Mouse (Mus musculus): ENCODE results near the gene 4930519P11Rik. TPM values are rescaled to one million over a fixed set of nuclear protein-coding genes. Genes with fewer than 3 reads are reported as not detected.

Gene 4930519P11Rik
- total RNA-seq, 2 experiments from 2014 or later, result not detected

GRCm38 (mm10) chr2:154633876-154634644, 20.8 kb upstream of the 4930519P11Rik start:
- no peak for DNase-seq (ENCODE audit: low spot score in 2 of 2)
- intact Hi-C loops (cut with DNase I), result no loop called here

DNA sequence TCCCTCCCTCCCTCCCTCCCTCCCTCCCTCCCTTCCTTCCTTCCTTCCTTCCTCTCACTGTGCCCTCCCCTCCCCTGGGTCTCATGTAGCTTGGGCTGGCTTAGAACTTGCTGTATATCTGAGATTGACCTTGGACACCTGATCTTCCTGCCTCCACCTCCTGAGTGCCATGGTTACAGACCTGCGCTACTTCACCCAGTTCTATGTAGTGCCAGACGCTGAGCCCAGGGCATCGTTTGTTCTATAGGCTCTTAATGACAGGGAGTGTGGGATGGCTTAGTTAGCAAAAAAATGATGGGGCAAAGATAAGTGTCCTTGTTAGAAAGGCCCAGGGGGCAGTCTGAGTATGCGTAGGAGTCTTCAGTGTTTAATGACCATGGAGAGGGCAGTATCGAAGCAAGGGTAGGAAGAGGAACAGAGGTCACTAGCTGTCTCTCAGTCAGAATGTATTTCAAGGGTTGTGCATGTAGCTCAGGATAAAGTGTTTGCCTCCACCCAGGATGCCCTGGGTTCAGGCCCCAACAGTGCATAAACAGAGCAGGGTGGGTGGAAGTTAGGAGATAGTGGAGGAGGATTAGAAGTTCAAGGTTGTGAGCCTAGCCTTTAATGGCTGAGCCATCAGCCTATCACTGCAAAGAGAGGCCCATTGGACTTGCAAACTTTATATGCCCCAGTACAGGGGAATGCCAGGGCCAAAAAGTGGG, 20.0 kb upstream of the 4930519P11Rik start:
- intact Hi-C loops (cut with DNase I), result no loop called here
- DNase-seq (ENCODE audit: low spot score in 2 of 2), result no peak

- intact Hi-C loops (cut with DNase I), result no loop called here
- no peak for DNase-seq (ENCODE audit: low spot score in 2 of 2)
Measured at GRCm38 (mm10) chr2:154632203-154632780, 19.1 kb upstream of the 4930519P11Rik start.

DNA sequence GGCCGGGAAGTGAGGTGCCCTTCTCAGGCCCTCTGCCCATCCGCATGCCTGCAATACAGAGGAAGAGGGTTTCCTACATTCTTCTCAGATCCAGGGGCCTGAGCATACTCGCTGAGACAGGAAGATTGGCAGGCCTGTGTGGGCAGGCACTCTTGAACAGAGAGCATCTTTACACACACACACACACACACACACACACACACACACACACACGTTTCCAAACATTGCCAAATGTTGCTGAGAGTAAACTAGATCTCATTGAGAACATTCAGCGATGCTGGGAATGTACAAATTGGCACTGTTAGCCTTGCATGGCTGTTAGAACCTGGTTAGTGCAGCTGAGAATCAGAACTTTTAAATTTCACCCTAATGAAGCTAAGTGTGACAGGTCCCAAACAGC, 17.3 kb upstream of the 4930519P11Rik start:
- intact Hi-C loops (cut with DNase I), result no loop called here
- DNase-seq (ENCODE audit: low spot score in 2 of 2), result peak; percentile 20 to 40

- intact Hi-C loops (cut with DNase I), result no loop called here
- no peak for DNase-seq (ENCODE audit: low spot score in 2 of 2)
Measured at GRCm38 (mm10) chr2:154624137-154624536, 10.9 kb upstream of the 4930519P11Rik start.

DNA sequence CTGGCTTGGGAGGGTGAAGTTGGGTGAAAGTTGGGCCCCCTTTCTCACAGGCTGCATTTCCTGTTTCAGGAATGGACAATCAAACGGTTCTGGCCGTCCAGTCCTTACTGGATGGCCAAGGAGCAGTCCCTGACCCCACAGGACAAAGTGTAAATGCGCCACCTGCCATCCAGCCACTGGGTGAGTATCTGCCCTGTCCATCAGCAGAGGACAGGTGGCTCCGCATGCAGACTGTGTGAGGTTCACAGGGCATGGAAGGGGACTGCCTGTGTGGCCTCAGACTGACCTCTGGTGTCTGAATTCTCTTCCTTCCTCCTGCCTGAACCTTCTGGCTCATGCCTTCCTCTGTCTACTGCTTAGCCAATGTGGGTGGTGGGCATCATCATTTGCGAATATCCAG, 8.4 kb upstream of the 4930519P11Rik start:
- no peak for DNase-seq (ENCODE audit: low spot score in 2 of 2)
- intact Hi-C loops (cut with DNase I), result no loop called here

DNA sequence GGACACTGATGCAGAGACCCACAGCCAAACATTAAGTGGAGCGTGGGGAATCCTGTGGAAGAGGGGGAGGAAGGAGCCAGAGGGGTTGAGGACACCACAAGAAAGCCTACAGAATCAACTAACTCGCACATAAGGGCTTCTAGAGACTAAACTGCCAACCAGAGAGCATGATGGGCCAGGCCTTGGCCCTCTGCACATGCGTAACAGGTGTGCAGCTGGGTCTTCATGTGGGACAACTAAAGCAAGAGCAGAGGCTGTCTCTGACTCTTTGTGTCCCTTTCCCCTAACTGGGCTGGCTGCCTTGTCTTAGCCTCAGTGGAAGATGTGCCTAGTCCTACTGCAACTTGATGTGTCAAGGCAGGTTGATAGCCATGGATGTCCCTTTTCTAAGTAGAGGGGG, 3.8 kb upstream of the 4930519P11Rik start:
- intact Hi-C loops (cut with DNase I), result no loop called here

GRCm38 (mm10) chr2:154615674-154616073, 2.4 kb upstream of the 4930519P11Rik start:
- DNase-seq (ENCODE audit: low spot score in 2 of 2), result no peak
- intact Hi-C loops (cut with DNase I), result no loop called here

More for the DNA sequence above, 3.8 kb upstream of the 4930519P11Rik start:
- DNase-seq (ENCODE audit: low spot score in 2 of 2), result no peak

DNA sequence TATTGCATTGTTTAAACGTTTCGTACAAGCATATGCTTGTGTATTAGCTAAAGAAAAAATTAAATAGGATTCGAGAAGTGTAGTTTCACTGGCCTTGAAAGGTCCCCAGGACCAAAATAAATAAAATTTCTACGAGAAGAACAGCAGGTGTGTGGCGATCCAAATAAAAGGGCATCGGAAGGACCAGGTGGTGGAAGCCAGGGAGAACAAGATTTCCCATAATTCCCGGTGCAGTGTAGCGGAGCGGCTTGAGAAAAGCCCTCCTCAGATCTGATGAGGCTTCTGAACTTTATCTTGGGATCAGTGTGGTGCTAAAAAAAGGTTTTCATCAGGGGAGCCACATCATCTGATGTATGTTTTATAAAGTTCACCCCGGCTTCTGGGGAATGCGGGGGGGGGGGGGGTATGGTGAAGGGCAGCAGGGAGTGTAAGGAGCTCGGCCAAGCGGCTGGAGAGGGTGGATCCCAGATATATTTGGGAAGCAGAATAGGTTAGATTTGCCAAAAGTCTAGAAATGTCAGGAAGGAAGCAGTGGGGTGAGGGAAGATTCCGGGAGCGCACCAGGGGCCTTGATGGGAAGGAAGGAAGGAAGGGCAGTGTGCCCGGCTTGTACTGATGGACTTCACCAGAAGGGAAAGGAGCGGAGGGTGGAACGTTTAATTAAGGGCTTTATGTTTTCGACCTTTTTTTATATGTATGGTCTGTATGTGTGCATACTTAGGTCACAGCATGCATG, 1.8 kb upstream of the 4930519P11Rik start:
- intact Hi-C loops (cut with DNase I), result loop anchor here (5.0 kb wide), 1 partner anchor 58 kb away; the partner anchor contains the start of gene Necab3
- no peak for DNase-seq (ENCODE audit: low spot score in 2 of 2)

- intact Hi-C loops (cut with DNase I), result no loop called here
- no peak for DNase-seq (ENCODE audit: low spot score in 2 of 2)
Measured at GRCm38 (mm10) chr2:154609050-154609767, 4.0 kb downstream of the 4930519P11Rik start.

DNA sequence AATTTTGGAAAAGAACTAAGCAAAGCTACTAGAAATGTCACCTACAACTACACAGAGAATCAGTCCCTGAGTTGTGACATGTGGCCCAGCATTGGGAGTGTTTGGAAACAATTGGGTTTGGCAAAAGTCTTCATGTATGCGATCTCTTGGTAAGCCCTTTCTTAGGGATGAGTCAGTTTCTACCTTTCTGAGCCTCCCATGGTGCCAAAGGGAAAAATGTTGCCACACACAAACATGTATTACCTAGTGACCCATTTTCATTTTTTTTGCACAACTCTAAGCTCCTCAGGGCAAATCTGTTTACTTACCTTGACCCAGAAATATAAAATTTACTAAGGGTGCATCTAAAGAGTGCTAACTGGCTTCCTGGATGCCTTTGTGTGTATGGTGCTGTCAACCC, 6.3 kb downstream of the 4930519P11Rik start:
- intact Hi-C loops (cut with DNase I), result no loop called here

GRCm38 (mm10) chr2:154604156-154604555, 9.1 kb downstream of the 4930519P11Rik start:
- DNase-seq (ENCODE audit: low spot score in 2 of 2), result no peak
- intact Hi-C loops (cut with DNase I), result no loop called here

More for the DNA sequence above, 6.3 kb downstream of the 4930519P11Rik start:
- no peak for DNase-seq (ENCODE audit: low spot score in 2 of 2)

GRCm38 (mm10) chr2:154603638-154604153, 9.5 kb downstream of the 4930519P11Rik start, which contains the start of gene Pxmp4:
Pxmp4 (minus strand) TSS chr2:154603708.
- peak; percentile 100 for DNase-seq (ENCODE audit: low spot score in 2 of 2)

GRCm38 (mm10) chr2:154603007-154603637, 10.1 kb downstream of the 4930519P11Rik start:
- no peak for DNase-seq (ENCODE audit: low spot score in 2 of 2)
- intact Hi-C loops (cut with DNase I), result no loop called here

More at GRCm38 (mm10) chr2:154603638-154604153, 9.5 kb downstream of the 4930519P11Rik start, which contains the start of gene Pxmp4:
- intact Hi-C loops (cut with DNase I), result no loop called here

DNA sequence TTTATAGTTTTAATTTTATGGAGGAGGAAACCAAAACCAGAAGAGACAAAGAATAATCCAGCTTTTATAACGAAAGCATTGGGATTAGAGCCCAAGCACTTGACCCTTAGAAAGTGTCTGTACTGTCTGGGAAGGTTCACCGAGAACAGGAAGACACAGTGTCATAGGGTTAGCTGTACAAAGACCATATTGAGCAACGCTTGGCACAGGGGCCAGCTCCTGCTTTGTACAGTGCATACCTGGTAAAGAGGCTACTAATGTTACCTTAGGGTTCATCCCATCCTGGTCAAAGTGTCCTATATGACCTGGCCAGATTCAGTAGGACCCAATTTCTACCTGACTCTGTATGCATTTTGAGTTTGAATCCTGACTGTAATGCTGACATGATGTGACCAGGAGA, 11.9 kb downstream of the 4930519P11Rik start:
- intact Hi-C loops (cut with DNase I), result no loop called here
- no peak for DNase-seq (ENCODE audit: low spot score in 2 of 2)

GRCm38 (mm10) chr2:154600586-154600985, 12.7 kb downstream of the 4930519P11Rik start:
- no peak for DNase-seq (ENCODE audit: low spot score in 2 of 2)
- intact Hi-C loops (cut with DNase I), result no loop called here

GRCm38 (mm10) chr2:154597399-154597798, 15.8 kb downstream of the 4930519P11Rik start:
- intact Hi-C loops (cut with DNase I), result no loop called here
- DNase-seq (ENCODE audit: low spot score in 2 of 2), result no peak

GRCm38 (mm10) chr2:154595775-154596174, 17.5 kb downstream of the 4930519P11Rik start:
- intact Hi-C loops (cut with DNase I), result no loop called here
- DNase-seq (ENCODE audit: low spot score in 2 of 2), result peak in 1 of 2 experiments; percentile 41
